Mouse (Mus musculus): ENCODE measurements around the gene Clstn3.

- no peak for TF ChIP-seq CTCF (IDR thresholded peaks at IDR 0.05; ENCODE audit: low read depth)
- TF ChIP-seq EP300 (optimal IDR thresholded peaks at IDR 0.05), result no peak
These were observed 50.8 kb downstream of the Clstn3 start for GRCm38 (mm10) chr6:124413770-124414149.

Measured in stomach, postnatal 0 days (tissue).